Mouse (Mus musculus) limb, embryonic 13.5 days (tissue): ENCODE measurements around the gene Zfp12. TPM values are rescaled to one million over a fixed set of nuclear protein-coding genes. Genes with fewer than 3 reads are reported as not detected.
A peak's percentile ranks its signal among the peaks of the same experiment; 100 is the strongest.

Experiments used
- ATAC-seq: fragments of 200-750 bp; cut with Nextera tagmentation; 2 replicates; pipeline ENCODE4 v1.8.0; 2017; ENCODE audit warnings: low read depth, moderate number of reproducible peaks, moderate TSS enrichment; ENCODE audit not compliant: low FRiP score
- H3K27ac ChIP-seq: fragments of 300-500 bp; sonication (generic); 2 replicates; pipeline ENCODE4 v1.5.1; 2015; ENCODE audit warnings: inconsistent platforms, mild to moderate bottlenecking, moderate library complexity
- H3K27me3 ChIP-seq: fragments of 300-500 bp; sonication (generic); 2 replicates; pipeline ENCODE4 v1.6.1; 2015; ENCODE audit warnings: mild to moderate bottlenecking, inconsistent platforms
- H3K36me3 ChIP-seq: fragments of 300-500 bp; sonication (generic); 2 replicates; pipeline ENCODE4 v1.6.1; 2015; ENCODE audit warnings: inconsistent platforms, mild to moderate bottlenecking, moderate library complexity
- H3K4me1 ChIP-seq: fragments of 300-500 bp; sonication (generic); 2 replicates; pipeline ENCODE4 v1.6.1; 2015; ENCODE audit warnings: inconsistent platforms
- H3K4me2 ChIP-seq: fragments of 300-500 bp; sonication (generic); replicated peaks from 2 replicates; pipeline ENCODE4 v1.6.1; 2015; ENCODE audit warnings: inconsistent platforms, mild to moderate bottlenecking, moderate library complexity
- H3K4me3 ChIP-seq: fragments of 300-500 bp; sonication (generic); 2 replicates; pipeline ENCODE4 v1.5.1; 2015; ENCODE audit warnings: moderate library complexity, mild to moderate bottlenecking, inconsistent platforms
- H3K9ac ChIP-seq: fragments of 300-500 bp; sonication (generic); 2 replicates; pipeline ENCODE4 v1.6.1; 2015; ENCODE audit warnings: mild to moderate bottlenecking, inconsistent platforms
- H3K9me3 ChIP-seq: fragments of 300-500 bp; sonication (generic); 2 replicates; pipeline ENCODE4 v1.6.1; 2016; ENCODE audit warnings: inconsistent platforms
- WGBS: fragments of 180-500 bp; shearing (Covaris S2); methylation state at CpG from one replicate; pipeline ENCODE4 v1.1.7; 2015; 5-methylcytosine and 5-hydroxymethylcytosine counted together
- polyA plus RNA-seq: library from polyadenylated mRNA; unstranded; fragments of >200 nt; fragmentation: Nextera tagmentation; extraction: Ambion mirVana; gene quantifications from 2 replicates; pipeline ENCODE4 v1.2.1, GENCODE M21; 2015

Zfp12 gene
- polyA plus RNA-seq, 1 experiment from 2014 or later = 21.5 TPM

DNA sequence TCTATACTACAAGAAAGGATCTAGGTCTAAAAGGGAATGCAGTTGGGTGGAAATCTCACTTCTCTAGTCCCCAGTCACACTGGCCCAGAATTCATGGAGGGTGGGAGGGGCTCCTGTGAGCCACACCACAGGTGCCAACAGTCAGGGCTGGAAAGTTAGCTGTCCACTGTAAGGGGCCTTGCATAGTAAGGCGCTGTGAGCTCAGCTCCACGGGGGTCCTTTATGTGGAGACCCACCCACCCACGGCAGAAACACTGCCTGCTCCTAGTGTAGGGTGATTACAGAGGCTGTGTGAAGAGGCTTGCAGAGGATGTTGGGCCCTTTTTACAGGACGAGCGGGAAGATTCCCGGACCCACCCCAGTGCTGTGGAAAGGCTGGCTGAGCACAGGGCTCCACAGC is 17.1 kb downstream of the Zfp12 start:
- no peak for ATAC-seq
- WGBS = 53% methylated on average over 6 of the region's 6 CpGs
- H3K27me3 ChIP-seq = peaks cover 71% of the 10 kb centered on the region
- peaks cover 22% of the 10 kb centered on the region for H3K4me1 ChIP-seq
- no peaks in the 10 kb centered on the region for H3K9me3 ChIP-seq
- H3K4me2 ChIP-seq = no peak overlapping the region
- no peak overlapping the region for H3K9ac ChIP-seq
- H3K4me3 ChIP-seq = no peak overlapping the region; the same call in 1 of the 2 replicates
- no peak overlapping the region for H3K27ac ChIP-seq
- peaks cover 82% of the 10 kb centered on the region for H3K36me3 ChIP-seq

DNA sequence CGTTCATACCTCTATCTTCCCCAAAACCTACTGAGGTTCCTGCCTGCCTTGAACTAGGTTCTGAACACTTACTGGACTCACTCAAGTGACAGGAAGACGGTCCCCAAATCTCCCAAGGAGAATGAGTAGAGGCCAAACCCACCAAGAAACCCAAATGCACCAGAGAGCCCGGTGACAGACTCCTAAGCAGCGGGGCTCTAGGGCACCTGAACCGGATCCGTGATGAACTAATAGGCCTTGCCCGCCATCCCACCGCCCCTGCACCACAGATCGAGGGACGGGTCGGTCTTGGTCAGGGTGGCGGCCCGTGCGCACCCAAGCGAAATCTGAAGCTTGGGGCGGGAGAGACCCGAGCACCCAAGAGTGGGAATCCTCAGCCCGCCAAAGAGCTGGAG is 17.8 kb downstream of the Zfp12 start:
- Histone ChIP-seq H3K4me3 (peak overlapping the region; percentile 47), H3K9me3 (no peaks in the 10 kb centered on the region), H3K9ac (no peak overlapping the region), H3K36me3 (peaks cover 82% of the 10 kb centered on the region), H3K4me2 (peak overlapping the region; percentile 84), H3K4me1 (peaks cover 22% of the 10 kb centered on the region), H3K27ac (no peak overlapping the region), H3K27me3 (peaks cover 78% of the 10 kb centered on the region)
- no peak for ATAC-seq
- 24% methylated on average over 18 of the region's 18 CpGs for WGBS

DNA sequence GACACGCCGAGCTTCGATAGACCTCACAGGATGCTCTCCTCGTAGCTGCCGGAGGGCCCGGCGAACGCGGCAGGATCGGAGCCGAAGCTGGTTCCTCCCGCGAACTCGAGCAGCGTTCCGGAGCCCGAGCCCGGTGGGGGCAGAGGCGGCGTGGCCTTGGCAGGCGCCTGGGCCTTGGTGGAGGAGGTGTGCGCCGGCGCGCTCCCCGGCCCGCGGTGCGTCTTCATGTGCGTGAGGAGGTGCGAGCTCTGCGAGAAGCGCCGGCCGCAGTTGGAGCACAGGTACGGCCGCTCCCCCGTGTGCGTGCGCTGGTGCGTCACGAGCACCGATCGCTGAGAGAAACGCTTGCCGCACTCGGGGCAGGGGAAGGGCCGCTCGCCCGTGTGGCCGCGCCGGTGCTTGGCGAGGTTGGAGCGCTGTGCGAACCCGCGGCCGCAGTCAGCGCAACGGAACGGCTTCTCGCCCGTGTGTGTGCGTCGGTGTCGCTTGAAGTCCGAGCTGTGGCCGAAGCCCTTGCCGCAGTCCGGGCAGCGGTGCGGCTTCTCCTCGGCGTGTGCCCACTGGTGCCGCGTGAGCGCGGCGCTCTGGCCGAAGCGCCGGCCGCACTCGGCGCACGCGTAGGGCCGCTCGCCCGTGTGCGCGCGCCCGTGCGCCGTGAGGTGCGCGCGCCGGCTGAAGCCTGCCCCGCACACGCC is 18.4 kb downstream of the Zfp12 start:
- Histone ChIP-seq H3K4me1 (peaks cover 22% of the 10 kb centered on the region), H3K36me3 (peaks cover 82% of the 10 kb centered on the region), H3K27ac (no peak overlapping the region), H3K4me3 (peak overlapping the region; percentile 47), H3K9ac (peak overlapping the region; percentile 57), H3K27me3 (peaks cover 84% of the 10 kb centered on the region), H3K4me2 (peak overlapping the region; percentile 84), H3K9me3 (no peaks in the 10 kb centered on the region)
- ATAC-seq = peak; percentile 20
- WGBS = 1% methylated on average over 101 of the region's 103 CpGs

DNA sequence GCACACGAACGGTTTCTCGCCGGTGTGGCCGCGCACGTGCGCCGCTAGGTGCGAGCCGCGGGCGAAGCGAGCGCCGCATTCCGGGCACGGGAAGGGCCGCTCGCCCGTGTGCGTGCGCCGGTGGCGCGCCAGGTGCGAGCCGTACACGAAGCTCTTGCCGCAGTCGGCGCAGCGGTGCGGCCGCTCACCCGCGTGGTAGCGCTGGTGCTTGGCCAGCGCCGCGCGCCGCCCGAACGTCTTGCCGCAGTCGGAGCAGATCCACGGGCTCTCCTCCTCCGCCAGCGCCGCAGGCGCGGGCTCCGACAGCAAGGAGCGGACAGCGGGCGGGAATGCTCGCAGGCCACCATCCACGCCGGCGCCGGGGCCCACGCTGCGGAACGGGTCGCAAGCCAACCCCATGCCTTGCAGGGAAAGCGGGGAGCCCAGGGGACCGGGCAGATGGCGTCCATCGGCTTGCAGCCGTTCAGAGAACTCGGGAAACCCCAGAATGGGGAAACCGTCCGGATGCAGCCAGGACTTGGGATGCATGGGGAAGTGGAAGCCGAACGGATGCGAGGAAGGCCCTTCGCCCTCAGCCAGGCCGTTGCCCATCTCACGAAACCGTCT is 19.0 kb downstream of the Zfp12 start:
- Histone ChIP-seq H3K36me3 (peaks cover 82% of the 10 kb centered on the region), H3K4me3 (peak overlapping the region; percentile 47), H3K27me3 (peaks cover 90% of the 10 kb centered on the region), H3K4me2 (peak overlapping the region; percentile 84), H3K4me1 (peaks cover 22% of the 10 kb centered on the region), H3K27ac (no peak overlapping the region), H3K9me3 (no peaks in the 10 kb centered on the region), H3K9ac (peak overlapping the region; percentile 57)
- peak; percentile 17; the same call in 1 of the 2 replicates for ATAC-seq
- 4% methylated on average over 68 of the region's 81 CpGs for WGBS

DNA sequence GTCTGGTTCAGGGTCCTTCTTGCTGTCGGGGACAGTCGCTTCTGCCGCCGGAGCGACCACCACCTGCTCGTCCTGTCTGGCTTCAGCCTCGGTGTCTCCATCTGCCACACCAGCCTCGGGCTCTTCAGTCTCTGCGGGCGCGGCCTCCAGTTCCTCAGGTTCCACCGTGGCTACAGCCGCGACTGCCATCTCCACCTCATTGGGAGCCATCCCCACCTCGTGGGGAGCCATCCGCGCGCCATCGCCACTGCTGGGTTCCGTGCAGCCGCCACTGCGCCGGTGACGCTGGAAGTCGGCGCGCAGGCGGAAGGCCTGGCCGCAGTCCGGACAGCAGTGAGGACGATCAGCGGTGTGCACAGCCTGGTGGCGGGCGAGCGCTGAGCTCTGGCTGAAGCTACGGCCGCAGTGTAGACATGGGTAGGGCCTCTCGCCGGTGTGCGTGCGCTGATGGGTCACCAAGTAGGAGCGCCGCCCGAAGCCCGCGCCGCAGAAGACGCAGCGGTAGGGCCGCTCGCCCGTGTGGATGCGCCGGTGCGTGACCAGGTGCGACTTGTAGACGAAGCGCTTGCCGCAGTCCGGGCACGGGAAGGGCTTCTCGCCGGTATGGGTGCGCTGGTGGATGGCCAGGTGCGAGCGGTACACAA is 19.6 kb downstream of the Zfp12 start:
- Histone ChIP-seq H3K36me3 (peaks cover 84% of the 10 kb centered on the region), H3K9ac (no peak overlapping the region)

DNA sequence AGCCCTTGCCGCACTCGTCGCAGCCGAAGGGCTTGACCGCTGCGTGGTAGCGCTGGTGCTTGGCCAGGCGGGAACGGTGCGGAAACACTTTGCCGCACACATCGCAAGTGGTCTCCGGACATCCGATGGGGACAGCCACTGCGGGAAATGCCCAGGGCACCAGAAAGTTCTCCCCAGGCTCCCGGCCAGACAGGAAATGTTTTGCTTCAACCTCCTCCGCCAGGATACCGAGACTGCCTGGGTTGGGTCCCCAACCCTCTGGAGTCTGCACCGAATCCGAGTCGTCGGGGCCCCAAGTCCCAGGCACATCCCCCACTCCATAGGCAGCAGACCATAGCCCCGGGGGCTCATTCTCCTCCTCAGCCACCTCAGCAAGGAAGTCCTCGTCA is 20.2 kb downstream of the Zfp12 start:
- H3K27ac ChIP-seq = no peak overlapping the region
- H3K4me1 ChIP-seq = peaks cover 22% of the 10 kb centered on the region
- no peak for ATAC-seq
- H3K36me3 ChIP-seq = peaks cover 89% of the 10 kb centered on the region
- no peaks in the 10 kb centered on the region for H3K9me3 ChIP-seq
- WGBS = 20% methylated on average over 24 of the region's 24 CpGs
- peak overlapping the region; percentile 47; the same call in 1 of the 2 replicates for H3K4me3 ChIP-seq
- H3K27me3 ChIP-seq = peaks cover 86% of the 10 kb centered on the region
- no peak overlapping the region for H3K9ac ChIP-seq
- H3K4me2 ChIP-seq = no peak overlapping the region

More for the DNA sequence above, 19.6 kb downstream of the Zfp12 start:
- H3K27me3 ChIP-seq = peaks cover 91% of the 10 kb centered on the region
- H3K27ac ChIP-seq = no peak overlapping the region
- ATAC-seq = no peak
- H3K4me1 ChIP-seq = peaks cover 22% of the 10 kb centered on the region
- WGBS = 9% methylated on average over 66 of the region's 66 CpGs
- H3K4me2 ChIP-seq = peak overlapping the region; percentile 84
- H3K9me3 ChIP-seq = no peaks in the 10 kb centered on the region
- H3K4me3 ChIP-seq = peak overlapping the region; percentile 47; the same call in 1 of the 2 replicates

DNA sequence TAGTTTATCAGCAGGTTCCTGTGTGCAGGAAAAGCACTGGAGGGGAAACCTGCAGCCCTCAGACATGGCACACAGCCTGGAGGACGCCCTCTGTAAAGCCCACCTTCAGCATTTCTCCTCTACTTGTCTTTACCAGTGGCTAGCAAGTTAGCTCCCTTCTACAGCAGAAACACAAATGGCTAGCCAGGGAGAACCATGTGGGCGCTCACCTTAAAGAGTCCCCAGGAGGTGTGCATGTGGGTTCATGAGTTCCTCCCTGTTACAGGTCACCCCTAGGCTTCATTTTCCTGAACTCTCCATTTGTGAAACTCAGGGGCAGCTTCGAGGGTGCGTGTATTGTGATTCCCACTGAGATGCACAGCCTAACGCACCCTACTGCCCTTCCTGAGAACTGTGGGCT is 20.8 kb downstream of the Zfp12 start:
- 77% methylated on average over 5 of the region's 5 CpGs for WGBS
- no peak for ATAC-seq
- Histone ChIP-seq H3K9ac (no peak overlapping the region), H3K36me3 (peaks cover 96% of the 10 kb centered on the region), H3K4me3 (no peak overlapping the region), H3K27ac (no peak overlapping the region), H3K27me3 (peaks cover 82% of the 10 kb centered on the region), H3K4me1 (peaks cover 22% of the 10 kb centered on the region), H3K9me3 (no peaks in the 10 kb centered on the region), H3K4me2 (no peak overlapping the region)

DNA sequence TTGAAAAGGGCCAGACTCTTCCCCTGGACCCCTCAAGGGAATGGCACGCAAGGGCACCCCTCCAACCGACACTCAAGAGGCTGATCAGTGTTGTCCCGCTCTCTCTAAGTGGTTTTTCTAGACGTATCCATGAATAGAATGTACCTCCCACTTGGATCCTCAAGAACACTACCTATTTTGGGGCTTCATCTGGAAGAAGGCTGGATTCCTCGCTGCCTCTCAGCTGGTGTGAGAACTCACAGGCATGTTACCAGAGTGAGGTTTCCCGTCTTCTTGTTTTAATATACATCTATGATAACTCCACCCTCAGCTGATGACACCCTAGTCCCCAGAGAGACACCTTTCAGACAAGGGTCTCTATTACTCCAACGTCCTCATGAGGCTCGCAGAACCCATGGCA is 26.7 kb downstream of the Zfp12 start:
- Histone ChIP-seq H3K4me3 (no peak overlapping the region), H3K9me3 (no peaks in the 10 kb centered on the region), H3K4me1 (no peaks in the 10 kb centered on the region), H3K36me3 (peaks cover 83% of the 10 kb centered on the region), H3K4me2 (no peak overlapping the region), H3K9ac (no peak overlapping the region), H3K27ac (no peak overlapping the region), H3K27me3 (peaks cover 24% of the 10 kb centered on the region)
- WGBS = 94% methylated on average over 8 of the region's 8 CpGs
- ATAC-seq = no peak

DNA sequence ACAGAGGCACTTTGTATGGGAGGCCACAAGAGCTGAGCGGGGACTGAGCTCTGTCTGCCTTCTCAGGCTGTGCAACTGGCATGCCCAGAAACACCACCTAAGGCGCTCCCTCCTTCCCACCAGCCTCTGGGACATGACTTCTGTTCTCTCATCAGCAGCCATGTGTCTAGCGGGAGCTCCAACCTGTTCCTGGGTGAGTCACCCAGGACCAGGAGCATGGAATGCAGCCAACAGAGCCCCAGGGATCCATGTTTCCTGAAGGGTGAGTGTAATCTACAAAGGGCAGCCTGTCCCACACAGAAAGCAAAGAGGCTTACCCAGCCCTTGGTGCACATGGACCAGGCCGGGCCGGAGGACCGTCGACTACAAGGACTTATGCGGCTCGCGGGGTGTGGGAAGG is 29.7 kb downstream of the Zfp12 start:
- H3K4me3 ChIP-seq = no peak overlapping the region
- no peaks in the 10 kb centered on the region for H3K9me3 ChIP-seq
- H3K27ac ChIP-seq = no peak overlapping the region
- ATAC-seq = no peak
- WGBS = 92% methylated on average over 10 of the region's 10 CpGs
- no peak overlapping the region for H3K4me2 ChIP-seq
- H3K36me3 ChIP-seq = peaks cover 53% of the 10 kb centered on the region
- no peaks in the 10 kb centered on the region for H3K27me3 ChIP-seq
- peaks cover 12% of the 10 kb centered on the region for H3K4me1 ChIP-seq
- no peak overlapping the region for H3K9ac ChIP-seq

DNA sequence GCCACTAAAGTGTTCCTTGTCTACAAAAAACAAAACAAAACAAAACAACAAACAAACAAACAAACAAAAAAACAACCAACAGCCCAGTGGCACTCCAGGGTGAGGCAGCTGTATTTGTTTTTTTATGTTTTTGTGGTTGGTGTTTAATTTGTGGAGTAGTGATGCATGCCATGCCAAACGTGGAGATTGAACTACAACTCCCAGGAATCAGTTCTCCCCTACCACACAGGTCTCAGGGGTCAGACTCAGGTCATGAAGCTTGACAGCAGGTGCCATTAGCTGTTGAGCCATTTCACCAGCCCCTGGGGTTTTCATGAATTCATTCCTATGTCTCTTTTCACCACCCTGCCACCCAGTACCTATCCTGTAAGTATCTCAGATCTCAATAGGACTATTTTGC is 30.4 kb downstream of the Zfp12 start:
- H3K9me3 ChIP-seq = no peaks in the 10 kb centered on the region
- H3K36me3 ChIP-seq = peaks cover 46% of the 10 kb centered on the region
- H3K4me2 ChIP-seq = no peak overlapping the region
- WGBS = 42% methylated on average over 1 of the region's 1 CpGs
- ATAC-seq = no peak
- no peak overlapping the region for H3K27ac ChIP-seq
- H3K4me3 ChIP-seq = no peak overlapping the region
- H3K4me1 ChIP-seq = peaks cover 16% of the 10 kb centered on the region
- no peak overlapping the region for H3K9ac ChIP-seq
- no peaks in the 10 kb centered on the region for H3K27me3 ChIP-seq

DNA sequence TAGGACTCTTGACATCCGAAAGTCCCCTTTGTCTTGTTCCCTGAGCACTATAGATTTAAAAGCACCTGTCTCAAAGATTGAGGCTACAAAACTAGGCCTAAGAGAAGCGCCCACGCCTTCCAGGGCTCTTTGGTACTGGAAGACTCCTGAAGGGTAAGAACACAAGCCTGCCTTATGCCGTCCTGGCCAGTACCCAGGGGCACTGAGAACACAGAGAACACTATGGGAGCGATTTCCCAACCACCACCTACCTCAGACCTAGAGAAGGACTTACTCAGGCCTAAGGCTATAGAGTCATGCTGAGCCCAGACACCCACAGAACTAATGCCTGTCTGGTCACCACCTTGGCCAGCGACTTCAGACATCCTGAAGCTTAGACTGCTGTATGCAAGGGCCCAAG is 31.8 kb downstream of the Zfp12 start:
- H3K27me3 ChIP-seq = no peaks in the 10 kb centered on the region
- H3K9ac ChIP-seq = no peak overlapping the region
- peaks cover 23% of the 10 kb centered on the region for H3K4me1 ChIP-seq
- no peak for ATAC-seq
- no peaks in the 10 kb centered on the region for H3K9me3 ChIP-seq
- H3K4me2 ChIP-seq = no peak overlapping the region
- H3K36me3 ChIP-seq = peaks cover 34% of the 10 kb centered on the region
- no peak overlapping the region for H3K27ac ChIP-seq
- no peak overlapping the region for H3K4me3 ChIP-seq
- WGBS = 83% methylated on average over 6 of the region's 6 CpGs

DNA sequence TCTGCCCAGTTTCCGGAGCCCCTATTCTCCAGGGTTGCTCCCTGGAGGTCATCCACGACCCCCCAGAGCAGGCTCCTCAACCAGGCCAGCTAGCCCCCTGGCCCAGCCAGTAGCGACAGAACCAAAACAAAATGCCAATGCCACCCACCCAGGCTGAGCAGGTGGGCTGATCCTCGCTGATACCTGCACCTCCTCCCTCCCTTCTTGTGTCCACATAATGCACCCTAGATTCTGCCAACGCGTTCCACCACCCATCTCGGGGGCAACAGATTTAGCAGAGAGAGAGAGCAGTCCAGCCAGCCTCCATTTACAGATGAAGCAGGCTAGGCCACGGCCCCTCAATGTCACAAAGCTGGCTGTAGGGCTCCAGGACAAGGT is 34.0 kb downstream of the Zfp12 start:
- peak overlapping the region; percentile 89 for H3K4me2 ChIP-seq
- 32% methylated on average over 8 of the region's 8 CpGs for WGBS
- peaks cover 12% of the 10 kb centered on the region for H3K36me3 ChIP-seq
- H3K4me1 ChIP-seq = peaks cover 23% of the 10 kb centered on the region
- H3K27ac ChIP-seq = no peak overlapping the region; the same call in 1 of the 2 replicates
- peak overlapping the region; percentile 89 for H3K4me3 ChIP-seq
- peak overlapping the region; percentile 92 for H3K9ac ChIP-seq
- ATAC-seq = no peak; the same call in 1 of the 2 replicates
- no peaks in the 10 kb centered on the region for H3K9me3 ChIP-seq
- H3K27me3 ChIP-seq = no peaks in the 10 kb centered on the region
